Mouse (Mus musculus) liver, postnatal 0 days (tissue): Measurements from ENCODE around the gene Ggcx.

Source experiments
- CTCF ChIP-seq: sonication (generic); IDR thresholded peaks from 2 replicates; pipeline ENCODE4 v1.5.1; 2016; ENCODE audit warnings: antibody characterized with exemption, low read depth
- EP300 ChIP-seq: IDR thresholded peaks from 2 replicates; pipeline ENCODE4 v1.6.1; 2016; ENCODE audit warnings: antibody characterized with exemption, low read depth, mild to moderate bottlenecking

GRCm38 (mm10) chr6:72385258-72385657, 28.9 kb upstream of the Ggcx start:
- TF ChIP-seq CTCF = no peak
- TF ChIP-seq EP300 = no peak
